Mouse (Mus musculus) heart, postnatal 25 days (tissue): ENCODE data around the gene Olfr430. TPM values are rescaled to one million over a fixed set of nuclear protein-coding genes. Genes with fewer than 3 reads are reported as not detected.

Experiments used
- total RNA-seq, 2 experiments: library from RNA; stranded (reverse); gene quantifications; 2 replicates each; pipeline ENCODE4 v1.2.3; 2021

The Olfr430 gene
- total RNA-seq, 2 experiments from 2014 or later = not detected

Other genes starting within 250 kb of the Olfr430 start
- gene Ifi211, start 153.6 kb upstream of the Olfr430 start, total RNA-seq = 1 to 10 TPM; 1.0 to 1.7 TPM
- 10 to 100 TPM; 12.7 to 14.6 TPM for gene Mndal, start 124.1 kb upstream of the Olfr430 start, total RNA-seq
- gene Ifi203, start 123.9 kb upstream of the Olfr430 start, total RNA-seq = 10 to 100 TPM; 15.0 to 15.2 TPM
- gene Ifi202b, start 83.9 kb upstream of the Olfr430 start, total RNA-seq = not detected
- gene Ifi205, start 34.8 kb upstream of the Olfr430 start, total RNA-seq = 1 to 10 TPM; 5.2 to 6.0 TPM
- gene Olfr433, start 25.9 kb upstream of the Olfr430 start, total RNA-seq = not detected
- gene Olfr432, start 17.4 kb upstream of the Olfr430 start, total RNA-seq = not detected
- gene Olfr429, start 17.7 kb downstream of the Olfr430 start, total RNA-seq = not detected
- gene Olfr427, start 30.3 kb downstream of the Olfr430 start, total RNA-seq = not detected
- not detected for gene Olfr231, start 54.6 kb downstream of the Olfr430 start, total RNA-seq
- gene Olfr424, start 64.9 kb downstream of the Olfr430 start, total RNA-seq = not detected
- not detected for gene Olfr420, start 89.0 kb downstream of the Olfr430 start, total RNA-seq
- 10 to 100 TPM; 11.5 to 11.7 TPM for gene Spta1, start 106.2 kb downstream of the Olfr430 start, total RNA-seq
- not detected for gene Olfr419, start 185.5 kb downstream of the Olfr430 start, total RNA-seq